Mouse (Mus musculus): ENCODE measurements around the gene Nol10. TPM values are rescaled to one million over a fixed set of nuclear protein-coding genes. Genes with fewer than 3 reads are reported as not detected.
"Not testable (repeated sequence)": the region's sequence is repeated elsewhere in the genome, so short reads cannot be mapped to it uniquely, and the experiment has no call there.

Gene Nol10
- polyA plus RNA-seq, 1 experiment from 2014 or later, result 36.1 TPM

DNA sequence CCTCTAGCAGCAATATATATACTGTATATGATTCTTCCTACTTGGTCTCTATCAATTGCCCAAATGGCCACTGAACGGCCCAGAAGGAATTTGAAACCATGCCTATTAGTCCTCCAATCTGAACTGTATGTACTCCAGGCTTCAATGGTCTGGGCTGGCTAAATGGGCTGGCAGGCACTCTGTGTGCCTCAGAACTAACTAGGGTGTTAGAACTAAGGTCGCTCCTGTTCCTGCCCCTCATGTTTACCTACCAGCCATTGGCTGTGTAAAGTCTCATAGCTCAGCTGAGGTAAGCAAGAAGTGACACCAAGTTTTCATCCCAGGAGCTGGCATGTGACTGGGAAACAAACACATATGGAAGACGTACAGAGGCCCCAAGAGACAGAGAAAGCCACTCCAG lies 100.5 kb downstream of the Nol10 start:
- ATAC-seq (replicated peaks; ENCODE audit: low FRiP score), result no peak
- Histone ChIP-seq H3K4me1 (replicated peaks; ENCODE audit: control insufficient read depth, insufficient read depth, low read length) (no peaks in the 10 kb centered on the region), H3K9ac (ENCODE audit: low read length) (no peak overlapping the region), H3K4me3 (ENCODE audit: low read depth, low read length) (no peak overlapping the region), H3K36me3 (ENCODE audit: control insufficient read depth, insufficient read depth, low read length) (no peaks in the 10 kb centered on the region), H3K27me3 (ENCODE audit: control insufficient read depth, insufficient read depth, low read length) (no peaks in the 10 kb centered on the region), H3K4me2 (ENCODE audit: low read depth, low read length, severe bottlenecking) (no peak overlapping the region), H3K27ac (ENCODE audit: low read depth, low read length) (no peak overlapping the region), H3K9me3 (ENCODE audit: control insufficient read depth, low read length) (no peaks in the 10 kb centered on the region)
- WGBS, result 87% methylated on average over 3 of the region's 3 CpGs
- DNase-seq (ENCODE audit: low spot score), result no peak

GRCm38 (mm10) chr12:17449661-17450091 lies 101.4 kb downstream of the Nol10 start:
- H3K27me3 ChIP-seq (ENCODE audit: control insufficient read depth, insufficient read depth, low read length), result no peaks in the 10 kb centered on the region
- no peak for DNase-seq (ENCODE audit: low spot score)
- H3K9ac ChIP-seq (ENCODE audit: low read length), result no peak overlapping the region
- no peaks in the 10 kb centered on the region for H3K9me3 ChIP-seq (ENCODE audit: control insufficient read depth, low read length)
- H3K36me3 ChIP-seq (ENCODE audit: control insufficient read depth, insufficient read depth, low read length), result no peaks in the 10 kb centered on the region
- H3K4me3 ChIP-seq (ENCODE audit: low read depth, low read length), result no peak overlapping the region
- 90% methylated on average over 4 of the region's 4 CpGs for WGBS
- H3K4me2 ChIP-seq (ENCODE audit: low read depth, low read length, severe bottlenecking), result no peak overlapping the region
- no peak for ATAC-seq (replicated peaks; ENCODE audit: low FRiP score)
- no peaks in the 10 kb centered on the region for H3K4me1 ChIP-seq (replicated peaks; ENCODE audit: control insufficient read depth, insufficient read depth, low read length)
- H3K27ac ChIP-seq (ENCODE audit: low read depth, low read length), result no peak overlapping the region

DNA sequence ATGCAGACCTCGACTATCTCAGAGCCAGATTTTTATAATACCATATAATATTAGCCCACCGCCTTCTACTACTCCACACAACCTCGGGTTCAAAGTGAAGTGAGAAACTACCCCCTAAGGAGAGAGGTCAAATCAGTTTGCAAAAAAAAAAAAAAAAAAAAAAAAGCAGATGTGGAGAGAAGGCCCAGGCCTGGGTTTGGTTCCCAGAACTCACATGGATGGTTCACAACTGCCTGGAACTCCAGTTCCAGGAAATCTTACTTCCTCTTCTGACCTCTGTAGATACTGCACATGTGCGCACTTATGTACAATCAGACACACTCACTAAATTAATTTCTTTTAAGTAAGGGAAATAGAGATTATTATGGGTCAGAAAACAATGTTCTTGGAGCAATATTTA lies 102.2 kb downstream of the Nol10 start:
- 86% methylated on average over 4 of the region's 4 CpGs for WGBS
- Histone ChIP-seq H3K4me3 (ENCODE audit: low read depth, low read length) (no peak overlapping the region), H3K27ac (ENCODE audit: low read depth, low read length) (no peak overlapping the region)

GRCm38 (mm10) chr12:17450908-17451307 lies 102.7 kb downstream of the Nol10 start:
- Histone ChIP-seq H3K27me3 (ENCODE audit: control insufficient read depth, insufficient read depth, low read length) (no peaks in the 10 kb centered on the region), H3K4me2 (ENCODE audit: low read depth, low read length, severe bottlenecking) (no peak overlapping the region), H3K4me1 (replicated peaks; ENCODE audit: control insufficient read depth, insufficient read depth, low read length) (no peaks in the 10 kb centered on the region), H3K27ac (ENCODE audit: low read depth, low read length) (no peak overlapping the region), H3K9me3 (ENCODE audit: control insufficient read depth, low read length) (no peaks in the 10 kb centered on the region), H3K36me3 (ENCODE audit: control insufficient read depth, insufficient read depth, low read length) (no peaks in the 10 kb centered on the region), H3K9ac (ENCODE audit: low read length) (no peak overlapping the region), H3K4me3 (ENCODE audit: low read depth, low read length) (no peak overlapping the region)
- 68% methylated on average over 4 of the region's 4 CpGs for WGBS
- DNase-seq (ENCODE audit: low spot score) (peak; percentile 16), ATAC-seq (replicated peaks; ENCODE audit: low FRiP score) (no peak)

More for the DNA sequence above, 102.2 kb downstream of the Nol10 start:
- no peak overlapping the region for H3K9ac ChIP-seq (ENCODE audit: low read length)
- no peaks in the 10 kb centered on the region for H3K27me3 ChIP-seq (ENCODE audit: control insufficient read depth, insufficient read depth, low read length)
- ATAC-seq (replicated peaks; ENCODE audit: low FRiP score) (no peak), DNase-seq (ENCODE audit: low spot score) (no peak)
- H3K36me3 ChIP-seq (ENCODE audit: control insufficient read depth, insufficient read depth, low read length), result no peaks in the 10 kb centered on the region
- H3K9me3 ChIP-seq (ENCODE audit: control insufficient read depth, low read length), result no peaks in the 10 kb centered on the region
- H3K4me1 ChIP-seq (replicated peaks; ENCODE audit: control insufficient read depth, insufficient read depth, low read length), result no peaks in the 10 kb centered on the region
- no peak overlapping the region for H3K4me2 ChIP-seq (ENCODE audit: low read depth, low read length, severe bottlenecking)

DNA sequence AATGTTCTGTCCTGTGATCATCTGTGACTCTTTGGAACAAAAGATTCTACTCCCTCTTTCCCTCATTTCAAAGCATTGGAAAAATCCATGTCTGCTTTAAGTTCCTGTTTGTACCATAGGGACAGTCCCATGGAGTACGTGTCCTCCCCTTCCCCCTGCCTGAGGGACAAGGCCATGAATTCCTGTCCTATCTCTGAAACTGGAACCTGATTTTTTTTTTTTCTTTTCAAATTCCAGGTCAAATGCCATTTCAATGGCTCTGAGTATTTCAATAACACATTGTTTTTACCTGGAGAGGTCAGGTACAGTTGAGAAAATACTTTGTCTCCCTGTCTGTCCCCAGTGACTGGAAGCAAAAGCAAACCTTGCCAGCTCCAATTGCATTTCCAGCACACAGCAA lies 104.0 kb downstream of the Nol10 start:
- H3K4me3 ChIP-seq (ENCODE audit: low read depth, low read length), result no peak overlapping the region
- H3K4me2 ChIP-seq (ENCODE audit: low read depth, low read length, severe bottlenecking), result no peak overlapping the region
- no peaks in the 10 kb centered on the region for H3K9me3 ChIP-seq (ENCODE audit: control insufficient read depth, low read length)
- DNase-seq (ENCODE audit: low spot score), result peak; percentile 11
- H3K27me3 ChIP-seq (ENCODE audit: control insufficient read depth, insufficient read depth, low read length), result no peaks in the 10 kb centered on the region
- H3K9ac ChIP-seq (ENCODE audit: low read length), result no peak overlapping the region
- no peaks in the 10 kb centered on the region for H3K36me3 ChIP-seq (ENCODE audit: control insufficient read depth, insufficient read depth, low read length)
- 82% methylated on average over 1 of the region's 1 CpGs for WGBS
- no peak overlapping the region for H3K27ac ChIP-seq (ENCODE audit: low read depth, low read length)
- no peak for ATAC-seq (replicated peaks; ENCODE audit: low FRiP score)
- H3K4me1 ChIP-seq (replicated peaks; ENCODE audit: control insufficient read depth, insufficient read depth, low read length), result no peaks in the 10 kb centered on the region

DNA sequence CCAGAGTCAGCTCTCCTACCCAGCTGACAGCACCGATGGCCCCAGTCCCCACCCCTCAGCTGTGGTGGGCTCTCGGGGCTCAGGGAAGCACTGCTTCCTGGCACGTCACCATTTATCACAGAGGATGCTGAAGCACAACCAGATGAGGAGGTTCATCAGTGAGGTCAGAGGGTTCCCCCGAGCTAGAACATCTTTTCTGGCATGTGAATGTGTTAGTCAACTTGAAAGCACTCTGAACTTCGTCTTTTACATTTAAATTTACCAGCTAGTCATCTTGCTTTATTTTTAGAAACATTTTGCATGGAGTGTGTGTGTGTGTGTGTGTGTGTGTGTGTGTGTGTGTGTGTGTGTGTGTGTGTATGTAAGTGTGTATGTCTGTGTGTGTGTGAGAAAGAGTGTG lies 105.7 kb downstream of the Nol10 start:
- no peak overlapping the region for H3K9ac ChIP-seq (ENCODE audit: low read length)
- WGBS, result 79% methylated on average over 5 of the region's 5 CpGs

DNA sequence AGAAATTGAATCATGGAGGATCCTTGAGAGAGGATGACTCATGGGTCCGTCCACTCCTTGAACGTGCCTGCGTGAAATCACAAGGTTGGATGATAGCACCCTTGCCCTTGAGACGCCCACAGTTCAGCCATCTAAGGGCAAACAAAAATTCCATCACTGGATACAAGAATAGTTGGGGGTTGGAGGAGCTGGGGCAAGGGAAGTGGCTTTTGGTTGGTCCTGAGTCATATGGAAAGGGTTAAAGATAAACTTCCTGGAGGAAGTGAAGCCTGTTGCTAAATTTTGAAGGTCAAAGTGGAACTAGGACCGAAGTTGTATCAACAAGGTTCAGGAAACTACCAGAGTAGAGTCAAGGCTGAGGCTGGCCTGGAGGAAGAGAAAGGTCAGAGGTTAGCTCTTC lies 106.8 kb downstream of the Nol10 start:
- DNase-seq (ENCODE audit: low spot score), result peak; percentile 44
- Histone ChIP-seq H3K4me1 (replicated peaks; ENCODE audit: control insufficient read depth, insufficient read depth, low read length) (no peaks in the 10 kb centered on the region), H3K9ac (ENCODE audit: low read length) (no peak overlapping the region), H3K9me3 (ENCODE audit: control insufficient read depth, low read length) (no peaks in the 10 kb centered on the region), H3K4me3 (ENCODE audit: low read depth, low read length) (no peak overlapping the region), H3K4me2 (ENCODE audit: low read depth, low read length, severe bottlenecking) (no peak overlapping the region), H3K27me3 (ENCODE audit: control insufficient read depth, insufficient read depth, low read length) (no peaks in the 10 kb centered on the region), H3K27ac (ENCODE audit: low read depth, low read length) (no peak overlapping the region), H3K36me3 (ENCODE audit: control insufficient read depth, insufficient read depth, low read length) (no peaks in the 10 kb centered on the region)
- WGBS, result 88% methylated on average over 5 of the region's 5 CpGs
- no peak for ATAC-seq (replicated peaks; ENCODE audit: low FRiP score)

More for the DNA sequence above, 105.7 kb downstream of the Nol10 start:
- no peaks in the 10 kb centered on the region for H3K4me1 ChIP-seq (replicated peaks; ENCODE audit: control insufficient read depth, insufficient read depth, low read length)
- H3K4me2 ChIP-seq (ENCODE audit: low read depth, low read length, severe bottlenecking), result no peak overlapping the region
- H3K4me3 ChIP-seq (ENCODE audit: low read depth, low read length), result no peak overlapping the region
- H3K9me3 ChIP-seq (ENCODE audit: control insufficient read depth, low read length), result no peaks in the 10 kb centered on the region
- H3K27ac ChIP-seq (ENCODE audit: low read depth, low read length), result no peak overlapping the region
- no peaks in the 10 kb centered on the region for H3K27me3 ChIP-seq (ENCODE audit: control insufficient read depth, insufficient read depth, low read length)
- ATAC-seq (replicated peaks; ENCODE audit: low FRiP score) (no peak), DNase-seq (ENCODE audit: low spot score) (peak; percentile 47)
- H3K36me3 ChIP-seq (ENCODE audit: control insufficient read depth, insufficient read depth, low read length), result no peaks in the 10 kb centered on the region

- not testable (repeated sequence) for H3K4me2 ChIP-seq (ENCODE audit: low read depth, low read length, severe bottlenecking); H3K27me3 ChIP-seq (ENCODE audit: control insufficient read depth, insufficient read depth, low read length); ATAC-seq (replicated peaks; ENCODE audit: low FRiP score); H3K4me3 ChIP-seq (ENCODE audit: low read depth, low read length); H3K9ac ChIP-seq (ENCODE audit: low read length); H3K4me1 ChIP-seq (replicated peaks; ENCODE audit: control insufficient read depth, insufficient read depth, low read length); H3K27ac ChIP-seq (ENCODE audit: low read depth, low read length); DNase-seq (ENCODE audit: low spot score); H3K9me3 ChIP-seq (ENCODE audit: control insufficient read depth, low read length); H3K36me3 ChIP-seq (ENCODE audit: control insufficient read depth, insufficient read depth, low read length)
- 92% methylated on average over 4 of the region's 4 CpGs for WGBS
These were observed 111.0 kb downstream of the Nol10 start for GRCm38 (mm10) chr12:17459223-17459622.

DNA sequence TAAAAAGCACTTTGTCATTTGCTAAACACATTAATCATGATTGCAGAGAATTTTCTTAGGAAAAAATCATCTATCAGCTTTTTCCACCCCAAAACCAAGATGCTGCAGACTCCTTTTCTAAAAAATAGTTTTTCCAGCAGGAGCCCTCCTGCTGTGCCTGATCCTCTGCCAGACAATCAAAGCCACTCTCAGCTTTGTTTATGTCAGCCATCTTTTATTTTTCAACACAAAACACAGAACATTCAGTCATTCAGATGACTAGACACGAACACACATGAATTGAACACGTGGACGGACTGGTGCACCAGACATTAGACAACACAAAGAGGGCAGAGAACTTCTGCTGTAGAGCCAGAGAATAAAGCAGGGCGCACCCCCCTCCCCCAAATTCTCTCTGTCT lies 115.4 kb downstream of the Nol10 start:
- H3K9ac ChIP-seq (ENCODE audit: low read length), result no peak overlapping the region
- no peaks in the 10 kb centered on the region for H3K9me3 ChIP-seq (ENCODE audit: control insufficient read depth, low read length)
- H3K4me1 ChIP-seq (replicated peaks; ENCODE audit: control insufficient read depth, insufficient read depth, low read length), result no peaks in the 10 kb centered on the region
- 43% methylated on average over 4 of the region's 4 CpGs for WGBS
- no peaks in the 10 kb centered on the region for H3K27me3 ChIP-seq (ENCODE audit: control insufficient read depth, insufficient read depth, low read length)
- no peaks in the 10 kb centered on the region for H3K36me3 ChIP-seq (ENCODE audit: control insufficient read depth, insufficient read depth, low read length)
- no peak overlapping the region for H3K4me2 ChIP-seq (ENCODE audit: low read depth, low read length, severe bottlenecking)
- no peak overlapping the region for H3K27ac ChIP-seq (ENCODE audit: low read depth, low read length)
- ATAC-seq (replicated peaks; ENCODE audit: low FRiP score) (no peak), DNase-seq (ENCODE audit: low spot score) (peak; percentile 13)
- no peak overlapping the region for H3K4me3 ChIP-seq (ENCODE audit: low read depth, low read length)

All from forebrain, embryonic 11.5 days (tissue).